Mouse (Mus musculus): Measurements from ENCODE around the gene Ptcra. TPM values are rescaled to one million over a fixed set of nuclear protein-coding genes. Genes with fewer than 3 reads are reported as not detected.
A peak's percentile ranks its signal among the peaks of the same experiment; 100 is the strongest.
"Not testable (repeated sequence)": the region's sequence is repeated elsewhere in the genome, so short reads cannot be mapped to it uniquely, and the experiment has no call there.

Ptcra gene
- total RNA-seq (2021): not detected

GRCm38 (mm10) chr17:46763544-46763943 lies at the start of gene Ptcra:
TSS of gene Ptcra (minus strand) at chr17:46763712.
- DNase-seq (ENCODE audit: extremely low spot score in 1 of 2, low spot score in 1 of 2): no peak

DNA sequence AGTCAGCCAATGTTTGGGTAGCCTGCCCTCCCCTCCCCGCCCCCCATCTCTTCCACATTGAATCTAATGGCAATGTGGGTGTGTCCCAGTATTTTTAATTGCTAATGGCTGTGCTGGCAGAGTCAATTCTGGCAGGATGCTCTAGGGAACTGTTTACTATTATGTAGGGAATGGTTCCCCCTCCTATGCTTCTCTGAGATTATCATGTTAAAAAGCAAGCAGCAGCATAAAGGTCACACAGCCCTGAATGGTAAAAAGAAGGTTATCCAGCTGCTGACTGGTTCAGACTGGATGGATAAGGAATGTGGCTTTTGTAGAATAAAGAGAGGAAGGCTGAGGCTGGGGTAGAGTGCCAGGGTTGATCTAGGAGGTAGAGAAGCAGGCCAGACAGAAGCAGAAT lies 48.9 kb upstream of the Ptcra start:
- no peak for DNase-seq (ENCODE audit: extremely low spot score in 1 of 2, low spot score in 1 of 2)

DNA sequence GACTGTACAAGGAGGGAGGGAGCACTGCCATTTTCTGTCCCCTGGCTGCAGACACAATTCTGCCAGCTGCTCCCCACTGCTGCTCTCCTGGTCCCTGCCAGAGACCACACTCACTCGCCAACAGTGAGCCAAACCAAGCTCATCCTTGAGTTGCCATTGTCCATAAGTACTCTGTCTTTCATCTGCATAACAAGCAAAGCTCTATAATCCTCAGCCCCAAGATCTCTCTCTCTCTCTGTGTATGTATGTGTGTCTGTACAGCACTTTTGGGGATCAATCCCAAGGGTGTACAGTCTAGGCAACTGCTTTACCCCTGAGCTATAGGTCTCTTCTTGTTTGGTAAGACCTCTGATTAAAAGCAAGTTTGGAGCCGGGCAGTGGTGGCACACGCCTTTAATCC lies 47.2 kb upstream of the Ptcra start:
- no peak for DNase-seq (ENCODE audit: extremely low spot score in 1 of 2, low spot score in 1 of 2)

- DNase-seq (ENCODE audit: extremely low spot score in 1 of 2, low spot score in 1 of 2): no peak
These were observed 45.8 kb upstream of the Ptcra start for GRCm38 (mm10) chr17:46809131-46809830.

GRCm38 (mm10) chr17:46808376-46808775 lies 44.9 kb upstream of the Ptcra start:
- DNase-seq (ENCODE audit: extremely low spot score in 1 of 2, low spot score in 1 of 2): no peak

DNA sequence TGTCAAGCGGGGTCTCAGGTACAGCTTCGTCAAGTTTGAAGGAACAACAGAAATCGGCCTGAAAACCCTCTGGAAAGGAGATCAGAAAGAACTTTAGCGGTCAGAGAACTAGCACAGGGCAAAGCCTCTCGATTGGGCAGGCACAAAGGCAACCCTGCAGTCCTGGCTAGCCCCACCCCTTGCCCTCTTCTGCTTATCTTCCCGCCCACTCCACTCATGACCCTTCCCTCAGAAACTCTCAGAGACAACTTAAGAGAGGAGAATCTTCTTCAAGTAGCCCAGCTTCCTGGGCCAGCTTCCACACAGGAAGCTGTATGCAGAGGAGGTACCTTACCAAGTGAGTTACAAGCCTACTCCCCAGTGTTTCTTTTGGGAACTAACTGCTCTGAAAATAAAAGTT lies 38.2 kb upstream of the Ptcra start:
- no peak for DNase-seq (ENCODE audit: extremely low spot score in 1 of 2, low spot score in 1 of 2)

DNA sequence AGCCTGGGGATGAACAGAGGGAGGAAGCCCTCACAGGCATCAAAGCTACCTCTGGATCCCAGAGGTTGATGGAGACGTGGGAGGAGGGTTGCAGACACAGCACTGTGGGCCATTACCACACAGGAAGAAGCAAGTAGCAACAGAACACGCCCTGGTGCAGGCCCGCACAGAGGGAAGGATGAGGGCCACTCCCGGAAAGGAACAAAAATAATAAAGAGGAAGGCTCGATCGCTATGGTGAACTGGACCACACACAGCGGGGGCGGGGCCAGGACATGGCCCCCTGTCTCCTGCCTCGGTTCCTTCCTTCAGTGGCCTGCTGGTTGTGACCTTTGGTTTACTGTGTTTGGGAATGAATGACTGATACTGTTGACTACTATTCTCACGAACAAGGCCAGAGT lies 36.2 kb upstream of the Ptcra start:
- no peak for DNase-seq (ENCODE audit: extremely low spot score in 1 of 2, low spot score in 1 of 2)

DNA sequence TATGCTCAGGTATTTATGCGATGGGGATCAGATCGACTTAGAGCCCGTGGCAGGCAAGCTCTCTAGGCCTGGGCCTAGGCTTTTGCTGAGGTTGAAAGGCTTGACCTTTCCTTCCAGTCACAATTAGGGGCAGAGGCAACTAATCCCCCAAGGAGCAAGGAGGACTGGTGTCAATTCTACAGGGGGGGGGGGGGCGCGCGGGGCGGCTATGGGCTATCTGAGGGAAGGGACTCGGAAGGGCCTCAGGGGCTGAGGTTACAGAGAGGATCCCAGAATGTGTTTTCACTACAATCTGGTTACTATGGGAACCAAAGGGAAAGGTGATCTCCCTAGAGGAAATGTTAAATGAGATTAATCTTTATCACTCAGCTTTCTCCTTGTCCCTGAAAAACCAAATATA lies 33.9 kb upstream of the Ptcra start:
- DNase-seq (ENCODE audit: extremely low spot score in 1 of 2, low spot score in 1 of 2): no peak

DNA sequence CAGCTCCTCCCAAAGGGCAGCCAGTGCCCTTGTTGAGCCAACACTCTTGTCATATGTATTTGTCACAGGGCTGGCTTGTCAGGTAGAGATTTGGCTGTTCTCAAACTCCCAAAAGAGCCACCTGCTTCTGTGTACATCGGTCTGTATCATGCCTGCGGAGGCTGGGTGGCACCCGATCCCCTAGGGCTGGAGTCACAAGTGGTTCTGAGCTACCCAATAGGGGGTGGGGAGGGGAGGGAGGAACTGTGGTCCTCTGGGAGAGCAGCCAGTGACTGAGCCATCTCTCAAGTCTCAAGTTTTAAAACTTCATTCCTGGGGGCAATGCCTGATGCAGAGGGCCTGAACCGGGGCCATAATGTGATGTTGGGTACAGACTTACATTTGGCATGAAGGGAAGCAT lies 33.2 kb upstream of the Ptcra start:
- DNase-seq (ENCODE audit: extremely low spot score in 1 of 2, low spot score in 1 of 2): no peak

DNA sequence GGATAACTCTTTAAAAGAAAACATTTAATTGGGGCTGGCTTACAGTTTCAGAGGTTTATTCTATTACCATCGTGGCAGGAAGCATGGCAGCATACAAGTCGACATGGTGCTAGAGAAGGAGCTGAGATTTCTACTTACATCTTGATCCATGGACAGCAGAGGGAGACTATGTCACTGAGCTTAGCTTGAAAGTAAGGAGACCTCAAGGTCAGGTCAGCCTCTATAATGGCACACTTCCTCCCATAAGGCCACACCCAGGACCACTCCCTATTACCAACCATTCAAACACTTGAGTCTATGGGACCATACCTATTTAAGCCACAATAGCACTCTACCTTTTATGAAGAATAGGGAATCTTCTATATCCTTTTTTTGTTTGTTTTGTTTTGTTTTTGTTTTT lies 29.5 kb upstream of the Ptcra start:
- DNase-seq (ENCODE audit: extremely low spot score in 1 of 2, low spot score in 1 of 2): no peak

DNA sequence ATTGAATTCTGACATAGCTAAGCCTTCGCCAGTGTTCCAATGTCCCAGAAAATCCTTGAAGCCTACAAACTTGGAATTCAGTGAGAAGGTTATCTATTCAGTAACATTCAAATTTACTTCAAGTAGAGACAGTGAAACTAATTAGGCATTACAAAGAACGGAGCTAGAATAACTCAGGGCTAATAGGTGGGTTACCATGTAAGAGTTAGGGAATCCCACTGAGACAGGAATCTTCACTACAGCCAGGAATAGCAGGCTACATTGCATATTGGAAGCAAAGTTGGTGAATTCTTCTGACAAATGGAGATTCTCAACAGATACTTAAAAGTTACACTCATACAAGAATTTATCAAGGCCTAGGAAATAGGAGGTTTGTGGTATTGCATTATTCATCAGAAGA lies 24.5 kb upstream of the Ptcra start:
- DNase-seq (ENCODE audit: extremely low spot score in 1 of 2, low spot score in 1 of 2): not testable (repeated sequence)

GRCm38 (mm10) chr17:46786952-46787351 lies 23.4 kb upstream of the Ptcra start:
- no peak for DNase-seq (ENCODE audit: extremely low spot score in 1 of 2, low spot score in 1 of 2)

- DNase-seq (ENCODE audit: extremely low spot score in 1 of 2, low spot score in 1 of 2): no peak
These were observed 19.7 kb upstream of the Ptcra start for GRCm38 (mm10) chr17:46783222-46783565.

- DNase-seq (ENCODE audit: extremely low spot score in 1 of 2, low spot score in 1 of 2): peak; percentile 82 to 86
These were observed 19.1 kb upstream of the Ptcra start, which contains the start of gene Rpl7l1 for GRCm38 (mm10) chr17:46782341-46783221. TSS of gene Rpl7l1 (minus strand) at chr17:46782672.

- DNase-seq (ENCODE audit: extremely low spot score in 1 of 2, low spot score in 1 of 2): no peak
These were observed 18.4 kb upstream of the Ptcra start for GRCm38 (mm10) chr17:46781876-46782275.

DNA sequence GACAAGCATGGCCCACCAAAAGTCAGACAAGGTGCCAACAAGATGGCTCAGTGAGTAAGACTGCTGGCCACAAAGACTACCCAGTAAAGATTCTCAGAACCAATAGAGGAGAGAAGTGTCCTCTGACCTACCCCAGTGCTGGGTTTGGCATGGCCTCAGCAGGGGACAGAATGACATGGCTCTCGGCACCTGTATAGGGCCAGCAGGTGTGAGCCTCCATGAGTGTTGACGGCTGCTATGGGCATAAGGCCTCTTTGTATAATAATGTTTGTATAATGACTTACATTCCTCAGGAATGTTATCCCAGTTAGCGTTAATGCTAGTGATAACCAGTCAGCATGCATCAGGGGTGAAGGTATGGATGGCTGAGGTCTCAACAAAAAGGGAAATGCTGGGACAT lies 12.6 kb upstream of the Ptcra start:
- DNase-seq (ENCODE audit: extremely low spot score in 1 of 2, low spot score in 1 of 2): no peak

DNA sequence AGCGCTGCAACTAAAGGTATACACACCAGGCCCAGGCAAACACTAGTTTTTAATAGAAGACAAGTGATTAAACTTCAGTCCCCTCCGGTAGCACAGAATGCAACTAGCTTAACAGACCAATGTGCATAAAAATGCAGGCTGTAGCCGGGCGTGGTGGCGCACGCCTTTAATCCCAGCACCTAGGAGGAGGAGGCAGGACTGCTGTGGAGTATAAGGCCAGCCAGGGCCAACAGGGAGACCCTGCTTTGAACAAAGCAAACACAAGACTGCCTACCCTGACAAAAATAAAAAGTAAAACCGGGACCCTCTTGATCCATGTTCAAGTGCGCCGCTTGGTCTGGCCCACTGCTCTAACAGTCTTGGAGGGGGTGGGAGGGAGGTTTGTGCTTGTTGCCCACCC lies 11.6 kb upstream of the Ptcra start:
- DNase-seq (ENCODE audit: extremely low spot score in 1 of 2, low spot score in 1 of 2): no peak

DNA sequence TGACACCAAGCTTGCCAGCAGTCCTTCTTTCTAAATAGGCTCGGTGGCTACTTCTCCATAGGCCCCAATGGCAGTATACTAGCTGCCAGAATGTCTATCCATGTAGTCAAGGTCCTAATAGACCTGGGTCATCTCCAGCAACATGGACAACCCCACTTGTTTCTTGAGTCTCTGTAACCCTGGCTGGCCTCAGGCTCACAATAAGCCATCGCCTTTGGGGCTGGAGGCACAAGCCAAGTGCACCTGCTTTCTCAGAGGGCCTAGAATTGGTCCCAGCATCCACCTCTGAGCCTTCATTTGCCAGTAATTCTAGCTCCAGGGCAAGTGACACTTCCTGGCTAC lies 10.6 kb upstream of the Ptcra start:
- DNase-seq (ENCODE audit: extremely low spot score in 1 of 2, low spot score in 1 of 2): no peak

GRCm38 (mm10) chr17:46773278-46774130 lies 10.0 kb upstream of the Ptcra start:
- no peak for DNase-seq (ENCODE audit: extremely low spot score in 1 of 2, low spot score in 1 of 2)

GRCm38 (mm10) chr17:46772404-46773277 lies 9.1 kb upstream of the Ptcra start, which contains the start of gene 2310039H08Rik:
TSS of gene 2310039H08Rik (plus strand) at chr17:46772635.
- peak; percentile 67 to 83 for DNase-seq (ENCODE audit: extremely low spot score in 1 of 2, low spot score in 1 of 2)

Data from layer of hippocampus, postnatal 25 days (tissue).